Mouse (Mus musculus): ENCODE data around the gene Bfsp2. TPM values are rescaled to one million over a fixed set of nuclear protein-coding genes. Genes with fewer than 3 reads are reported as not detected.

Gene Bfsp2
- polyA plus RNA-seq, 1 experiment from 2014 or later: 0.35 TPM

GRCm38 (mm10) chr9:103443824-103444185 lies 36.4 kb downstream of the Bfsp2 start:
- H3K9me3 ChIP-seq (ENCODE audit: control insufficient read depth): no peaks in the 10 kb centered on the region
- no peak overlapping the region for H3K9ac ChIP-seq (ENCODE audit: low read depth, low read length)
- ATAC-seq: no peak
- TF ChIP-seq CTCF (IDR thresholded peaks at IDR 0.05; ENCODE audit: low read depth): no peak
- H3K27me3 ChIP-seq (replicated peaks; ENCODE audit: control insufficient read depth, insufficient read depth, low read length): no peaks in the 10 kb centered on the region
- H3K4me3 ChIP-seq (ENCODE audit: low read depth, low read length): no peak overlapping the region
- 53% methylated on average over 7 of the region's 7 CpGs for WGBS
- H3K4me1 ChIP-seq (replicated peaks; ENCODE audit: control insufficient read depth, insufficient read depth, low read length): no peaks in the 10 kb centered on the region
- no peaks in the 10 kb centered on the region for H3K36me3 ChIP-seq (ENCODE audit: control insufficient read depth, insufficient read depth)
- no peak overlapping the region for H3K27ac ChIP-seq (ENCODE audit: low read depth, low read length)
- H3K4me2 ChIP-seq (replicated peaks; ENCODE audit: low read depth): no peak overlapping the region

DNA sequence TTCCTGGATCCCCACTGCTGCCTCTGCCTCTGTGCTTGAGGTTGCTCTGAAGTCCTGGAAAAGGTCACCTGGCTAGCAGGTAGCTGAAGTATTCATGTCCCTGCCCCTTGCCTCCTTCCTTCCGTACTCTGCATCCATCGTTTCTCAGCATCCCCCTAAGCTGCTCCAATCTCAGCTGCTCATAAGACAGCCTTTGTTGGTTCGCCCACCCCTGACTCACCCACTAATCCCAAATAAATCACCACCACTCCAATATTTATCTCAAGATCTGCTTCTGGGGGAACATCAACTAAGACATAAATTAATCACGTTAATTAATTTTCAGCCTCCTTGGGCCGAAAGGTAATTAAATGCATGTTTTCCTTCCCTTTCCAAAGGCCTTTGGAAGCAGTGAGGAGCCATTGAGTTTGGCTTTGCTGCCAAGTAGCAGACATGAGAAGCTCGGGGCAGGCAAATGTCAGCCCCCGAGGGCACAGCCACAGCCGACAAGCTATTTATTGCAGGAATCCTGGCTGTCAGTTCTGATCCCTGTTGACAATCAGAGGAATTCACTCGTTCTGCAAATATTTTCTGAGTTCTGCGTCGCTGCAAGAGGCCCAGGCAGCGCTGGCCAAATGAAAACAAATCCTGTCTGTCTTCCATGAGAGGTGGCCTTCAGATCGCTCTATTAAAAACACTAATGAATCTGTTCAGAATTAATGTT lies 36.9 kb downstream of the Bfsp2 start:
- Histone ChIP-seq H3K9me3 (ENCODE audit: control insufficient read depth) (no peaks in the 10 kb centered on the region), H3K36me3 (ENCODE audit: control insufficient read depth, insufficient read depth) (no peaks in the 10 kb centered on the region), H3K27ac (ENCODE audit: low read depth, low read length) (no peak overlapping the region), H3K9ac (ENCODE audit: low read depth, low read length) (no peak overlapping the region), H3K27me3 (replicated peaks; ENCODE audit: control insufficient read depth, insufficient read depth, low read length) (no peaks in the 10 kb centered on the region), H3K4me1 (replicated peaks; ENCODE audit: control insufficient read depth, insufficient read depth, low read length) (no peaks in the 10 kb centered on the region), H3K4me2 (replicated peaks; ENCODE audit: low read depth) (no peak overlapping the region), H3K4me3 (ENCODE audit: low read depth, low read length) (no peak overlapping the region)
- TF ChIP-seq CTCF (IDR thresholded peaks at IDR 0.05; ENCODE audit: low read depth): no peak
- no peak for ATAC-seq
- WGBS: 33% methylated on average over 13 of the region's 13 CpGs

- H3K4me2 ChIP-seq (replicated peaks; ENCODE audit: low read depth): no peak overlapping the region
- no peaks in the 10 kb centered on the region for H3K4me1 ChIP-seq (replicated peaks; ENCODE audit: control insufficient read depth, insufficient read depth, low read length)
- no peak overlapping the region for H3K9ac ChIP-seq (ENCODE audit: low read depth, low read length)
- no peaks in the 10 kb centered on the region for H3K36me3 ChIP-seq (ENCODE audit: control insufficient read depth, insufficient read depth)
- H3K4me3 ChIP-seq (ENCODE audit: low read depth, low read length): no peak overlapping the region
- TF ChIP-seq CTCF (IDR thresholded peaks at IDR 0.05; ENCODE audit: low read depth): no peak
- no peaks in the 10 kb centered on the region for H3K9me3 ChIP-seq (ENCODE audit: control insufficient read depth)
- WGBS: 56% methylated on average over 3 of the region's 3 CpGs
- no peak for ATAC-seq
- no peaks in the 10 kb centered on the region for H3K27me3 ChIP-seq (replicated peaks; ENCODE audit: control insufficient read depth, insufficient read depth, low read length)
- H3K27ac ChIP-seq (ENCODE audit: low read depth, low read length): no peak overlapping the region
Observed at GRCm38 (mm10) chr9:103440597-103440996, 39.6 kb downstream of the Bfsp2 start.

DNA sequence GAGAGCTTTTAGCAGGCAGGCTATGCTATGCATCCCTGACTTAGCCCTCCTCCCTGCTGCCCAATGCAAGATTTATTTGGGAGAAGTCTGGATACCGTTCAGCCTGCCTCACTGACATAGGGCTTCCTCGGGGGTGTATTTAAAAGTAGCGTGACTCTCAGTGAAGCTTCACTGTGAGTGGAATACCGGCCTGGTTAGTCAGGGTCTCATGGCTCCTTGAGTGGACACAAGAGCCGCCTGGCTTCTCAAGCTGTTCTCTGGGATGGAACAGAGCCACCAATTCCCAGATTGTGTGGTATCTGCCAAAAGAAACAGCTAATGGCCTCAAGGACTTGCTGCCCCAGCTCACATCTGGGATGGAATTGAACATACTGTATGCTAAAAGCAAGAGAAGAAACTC lies 43.1 kb downstream of the Bfsp2 start:
- Histone ChIP-seq H3K27me3 (replicated peaks; ENCODE audit: control insufficient read depth, insufficient read depth, low read length) (no peaks in the 10 kb centered on the region), H3K27ac (ENCODE audit: low read depth, low read length) (no peak overlapping the region), H3K36me3 (ENCODE audit: control insufficient read depth, insufficient read depth) (no peaks in the 10 kb centered on the region), H3K9me3 (ENCODE audit: control insufficient read depth) (no peaks in the 10 kb centered on the region), H3K4me1 (replicated peaks; ENCODE audit: control insufficient read depth, insufficient read depth, low read length) (no peaks in the 10 kb centered on the region), H3K4me3 (ENCODE audit: low read depth, low read length) (no peak overlapping the region), H3K4me2 (replicated peaks; ENCODE audit: low read depth) (no peak overlapping the region), H3K9ac (ENCODE audit: low read depth, low read length) (no peak overlapping the region)
- no peak for ATAC-seq
- WGBS: 61% methylated on average over 5 of the region's 5 CpGs
- no peak for TF ChIP-seq CTCF (IDR thresholded peaks at IDR 0.05; ENCODE audit: low read depth)

DNA sequence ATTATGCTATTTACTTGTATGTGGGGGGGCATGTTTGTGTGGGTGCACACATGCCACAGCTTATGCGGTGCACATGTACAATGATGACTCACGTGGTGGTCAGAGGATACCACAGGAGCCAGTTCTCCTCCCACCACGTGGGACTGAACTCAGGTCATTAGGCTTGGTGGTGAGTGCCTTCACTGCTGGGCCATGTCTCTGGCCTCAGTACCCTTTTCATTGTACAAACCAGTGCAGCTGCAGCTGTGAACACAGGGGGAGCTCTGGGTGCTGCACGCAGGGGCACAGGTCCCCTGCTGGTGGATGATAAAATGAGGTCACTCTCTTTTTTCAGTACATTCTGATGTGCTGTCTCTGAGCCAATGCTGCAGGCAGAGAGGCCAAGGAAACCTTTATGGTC lies 46.1 kb downstream of the Bfsp2 start:
- no peaks in the 10 kb centered on the region for H3K9me3 ChIP-seq (ENCODE audit: control insufficient read depth)
- no peak overlapping the region for H3K4me3 ChIP-seq (ENCODE audit: low read depth, low read length)
- H3K4me2 ChIP-seq (replicated peaks; ENCODE audit: low read depth): no peak overlapping the region
- ATAC-seq: no peak
- H3K4me1 ChIP-seq (replicated peaks; ENCODE audit: control insufficient read depth, insufficient read depth, low read length): no peaks in the 10 kb centered on the region
- H3K36me3 ChIP-seq (ENCODE audit: control insufficient read depth, insufficient read depth): no peaks in the 10 kb centered on the region
- TF ChIP-seq CTCF (IDR thresholded peaks at IDR 0.05; ENCODE audit: low read depth): peak; percentile 79
- H3K9ac ChIP-seq (ENCODE audit: low read depth, low read length): no peak overlapping the region
- H3K27ac ChIP-seq (ENCODE audit: low read depth, low read length): no peak overlapping the region
- no peaks in the 10 kb centered on the region for H3K27me3 ChIP-seq (replicated peaks; ENCODE audit: control insufficient read depth, insufficient read depth, low read length)
- WGBS: 47% methylated on average over 4 of the region's 4 CpGs

DNA sequence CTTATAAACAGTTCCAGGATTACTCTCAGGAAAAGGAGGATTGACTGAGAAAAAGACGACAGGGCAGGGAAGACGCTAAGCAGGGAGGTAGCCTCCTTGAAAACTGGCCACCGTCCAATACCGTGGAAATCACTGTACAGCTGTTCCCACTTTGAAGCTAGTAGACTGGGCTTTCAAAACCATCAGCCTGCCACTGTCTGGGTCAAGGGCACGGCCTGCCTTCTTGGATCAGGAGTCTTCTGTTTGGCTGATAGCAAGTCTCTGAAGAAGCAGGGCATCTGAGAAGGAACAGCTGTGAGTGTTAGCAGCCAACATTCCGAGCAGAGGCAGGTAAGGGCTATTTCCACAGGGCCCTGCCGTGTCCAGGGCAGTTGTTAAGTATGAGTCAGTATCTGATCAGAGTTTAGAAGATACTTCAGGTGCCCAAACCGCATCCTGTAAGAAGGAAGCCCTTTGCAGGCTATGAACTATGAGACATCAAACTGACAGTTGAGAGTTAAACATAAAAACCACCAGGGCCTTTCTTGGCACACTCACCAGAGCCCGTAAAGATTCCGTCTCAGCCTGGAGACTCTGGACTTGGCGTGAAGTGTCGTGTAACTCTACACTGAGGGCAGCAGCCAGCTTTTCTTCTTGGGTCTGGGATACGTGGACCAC lies 48.0 kb downstream of the Bfsp2 start:
- 51% methylated on average over 13 of the region's 13 CpGs for WGBS
- no peak for TF ChIP-seq CTCF (IDR thresholded peaks at IDR 0.05; ENCODE audit: low read depth)
- ATAC-seq: no peak

More for the DNA sequence above, 48.0 kb downstream of the Bfsp2 start:
- Histone ChIP-seq H3K9ac (ENCODE audit: low read depth, low read length) (no peak overlapping the region), H3K9me3 (ENCODE audit: control insufficient read depth) (no peaks in the 10 kb centered on the region), H3K4me1 (replicated peaks; ENCODE audit: control insufficient read depth, insufficient read depth, low read length) (no peaks in the 10 kb centered on the region), H3K4me3 (ENCODE audit: low read depth, low read length) (no peak overlapping the region), H3K27ac (ENCODE audit: low read depth, low read length) (no peak overlapping the region), H3K27me3 (replicated peaks; ENCODE audit: control insufficient read depth, insufficient read depth, low read length) (no peaks in the 10 kb centered on the region), H3K4me2 (replicated peaks; ENCODE audit: low read depth) (no peak overlapping the region), H3K36me3 (ENCODE audit: control insufficient read depth, insufficient read depth) (no peaks in the 10 kb centered on the region)

Data from intestine, postnatal 0 days (tissue).